Mouse (Mus musculus): ENCODE results near the gene Irgq. TPM values are rescaled to one million over a fixed set of nuclear protein-coding genes. Genes with fewer than 3 reads are reported as not detected.
A peak's percentile ranks its signal among the peaks of the same experiment; 100 is the strongest.

Gene Irgq
- total and polyA plus RNA-seq, 3 experiments = 21.2 to 23.7 (median 23.5) TPM

DNA sequence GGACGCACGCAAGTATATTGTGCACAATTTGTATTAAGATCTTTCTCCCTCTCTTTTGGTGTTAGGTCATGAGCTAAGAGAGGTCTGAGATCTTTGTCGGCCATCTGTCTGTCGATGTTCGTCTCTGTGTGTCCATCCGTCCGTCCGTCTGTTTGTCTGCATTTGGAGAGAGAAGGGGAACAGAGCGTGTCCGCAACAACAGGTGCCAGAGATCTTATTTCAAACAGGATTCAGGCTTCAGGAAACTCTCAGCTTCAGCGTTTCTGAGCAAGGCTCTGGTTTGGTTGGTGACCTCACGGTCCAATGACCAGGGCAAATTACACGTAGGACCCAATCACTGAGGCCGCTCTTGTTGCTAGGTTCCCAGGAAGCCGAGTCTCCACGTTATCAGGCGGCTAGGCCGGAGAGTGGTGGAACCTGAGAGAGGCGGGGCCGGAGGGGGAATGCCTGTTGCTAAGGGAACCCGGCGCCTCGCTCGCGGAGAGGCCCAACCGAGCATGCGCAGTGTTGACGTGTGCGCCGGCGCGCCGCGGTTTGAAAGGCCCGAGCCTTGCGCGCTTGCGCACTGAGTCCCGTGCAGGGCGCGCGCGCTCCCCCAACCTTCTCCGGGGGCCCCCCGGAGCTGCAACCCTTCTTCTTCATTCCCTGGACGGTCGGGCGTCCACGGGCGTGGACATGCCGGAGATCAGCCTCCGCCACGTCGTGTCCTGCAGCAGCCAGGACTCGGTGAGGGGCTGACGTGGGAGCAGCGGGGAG is 16.3 kb downstream of the Irgq start:
- peak; percentile 100 for DNase-seq

DNA sequence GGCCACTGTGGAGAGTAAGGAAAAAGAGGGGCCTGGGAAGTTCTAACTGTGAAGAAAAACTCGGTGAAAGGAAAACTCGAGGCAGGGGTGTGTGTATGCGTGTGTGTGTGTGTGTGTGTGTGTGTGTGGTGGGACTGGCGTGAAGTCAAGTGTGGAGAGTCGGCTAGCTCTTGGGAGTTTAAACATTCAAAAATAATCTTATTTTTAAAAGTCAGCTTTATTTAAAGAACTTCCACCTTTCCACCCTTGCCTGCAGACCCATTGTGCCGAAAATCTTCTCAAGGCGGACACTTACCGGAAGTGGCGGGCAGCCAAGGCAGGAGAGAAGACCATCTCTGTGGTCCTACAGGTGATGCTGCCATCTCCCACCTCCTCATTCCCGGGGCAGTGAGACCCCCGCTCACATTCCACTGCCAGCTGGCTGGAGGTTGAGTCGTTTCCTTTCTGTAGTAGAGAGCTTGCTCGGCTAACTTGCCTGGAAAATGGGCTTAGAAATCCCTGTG is 17.1 kb downstream of the Irgq start:
- DNase-seq = no peak

DNA sequence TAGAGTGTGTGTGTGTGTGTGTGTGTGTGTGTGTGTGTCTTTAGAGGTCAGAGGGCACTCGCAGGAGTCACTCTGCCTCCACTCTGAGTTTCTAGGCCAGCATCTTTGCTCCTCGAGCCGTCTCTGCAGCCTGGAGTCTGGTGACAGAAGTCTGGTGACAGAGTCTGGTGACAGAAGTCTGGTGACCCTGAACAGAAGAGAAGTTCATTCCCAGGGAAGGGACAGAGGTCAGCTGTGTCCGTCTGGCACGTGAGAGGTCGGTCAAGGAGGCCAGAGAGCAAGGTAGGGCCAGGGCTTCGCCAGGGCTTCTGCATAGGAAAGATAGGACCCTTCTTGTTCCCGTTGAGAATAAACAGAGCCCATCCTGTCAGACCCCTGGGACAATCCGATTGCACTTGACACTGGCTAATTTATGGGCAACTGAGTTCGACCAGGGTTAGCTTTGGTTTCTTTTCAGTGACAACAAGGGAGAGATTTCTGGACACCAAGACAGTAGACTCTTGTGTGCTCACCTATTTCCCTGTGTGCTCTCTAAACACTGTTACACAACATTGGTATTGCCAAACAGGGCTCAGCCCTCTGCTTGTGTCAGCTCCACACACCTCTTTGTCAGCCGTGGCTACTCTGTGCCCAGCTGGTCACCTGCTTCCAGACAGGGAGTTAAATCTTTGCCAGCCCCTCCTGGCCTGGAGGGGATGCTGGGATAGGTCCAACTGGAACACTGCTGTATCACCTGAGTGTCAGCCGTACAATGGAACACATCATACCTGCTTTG is 21.7 kb downstream of the Irgq start:
- peak; percentile 25 for DNase-seq

DNA sequence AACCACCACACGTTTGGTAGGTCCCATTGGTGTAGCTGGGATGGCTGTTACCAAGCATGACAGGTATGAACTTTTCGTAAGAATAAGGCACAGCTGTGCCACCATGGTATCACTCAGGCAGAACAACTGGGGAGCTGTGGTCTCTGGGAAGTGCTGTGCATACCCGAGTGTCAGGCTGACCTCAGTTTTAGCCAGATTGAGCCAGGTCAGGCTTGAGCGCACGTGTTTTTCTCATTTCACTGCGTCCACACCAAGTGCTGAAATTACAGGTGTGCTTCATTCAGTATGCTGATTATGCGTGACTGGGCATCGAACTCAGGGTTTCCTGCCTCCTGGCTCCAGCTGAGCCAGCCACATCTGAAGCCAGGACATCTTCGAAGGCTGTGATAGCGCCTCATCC is 25.3 kb downstream of the Irgq start:
- no peak for DNase-seq

DNA sequence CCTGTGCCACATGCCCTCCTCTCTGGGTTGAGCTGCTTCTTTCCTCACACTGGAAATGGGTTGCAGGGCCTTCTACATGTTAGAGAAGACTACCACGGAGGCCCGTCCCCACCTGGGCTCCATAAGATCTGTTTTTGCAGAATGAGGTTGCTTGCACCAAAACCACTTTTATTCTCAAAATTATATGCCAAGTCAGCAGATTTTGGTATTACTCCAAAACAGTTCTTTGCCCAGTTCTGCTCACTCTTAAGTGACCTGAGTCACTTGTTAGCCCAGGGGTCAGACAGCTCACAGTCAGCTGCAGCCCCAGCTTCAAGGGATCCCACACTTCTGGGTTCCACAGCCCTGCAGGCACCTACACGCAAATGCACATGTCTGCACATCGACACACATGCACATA is 31.0 kb downstream of the Irgq start:
- DNase-seq = no peak

DNA sequence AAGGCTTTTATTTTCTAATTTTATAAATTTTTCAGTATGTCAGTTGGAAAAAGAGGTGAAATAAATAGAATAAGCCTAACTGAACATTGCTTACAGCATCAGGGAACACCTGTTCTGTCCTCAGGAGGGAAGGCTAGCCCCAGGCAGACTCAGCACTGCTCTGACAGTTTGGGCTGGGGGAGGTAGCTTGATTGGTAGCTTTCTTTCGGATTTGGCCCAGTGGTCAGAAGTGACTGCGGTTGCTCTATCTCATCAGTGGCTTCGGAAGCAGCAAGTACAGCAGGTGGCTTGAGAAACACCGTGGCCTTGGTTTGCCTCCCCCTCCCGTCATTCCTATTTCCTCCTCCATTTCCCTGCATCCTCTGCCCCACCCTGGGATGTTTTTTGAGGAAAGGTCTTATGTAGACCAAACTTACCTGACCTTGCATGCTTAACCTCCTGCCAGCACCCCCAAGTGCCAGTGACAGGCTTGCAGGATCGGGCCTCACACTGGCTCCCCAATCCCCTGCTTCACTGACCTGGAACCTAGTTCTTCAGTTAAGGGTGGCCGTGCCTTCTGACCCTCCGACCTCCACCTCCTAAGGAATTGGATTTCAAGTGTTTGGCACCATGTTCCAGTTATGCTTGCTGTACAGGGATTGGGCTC is 32.8 kb downstream of the Irgq start:
- no peak for DNase-seq

DNA sequence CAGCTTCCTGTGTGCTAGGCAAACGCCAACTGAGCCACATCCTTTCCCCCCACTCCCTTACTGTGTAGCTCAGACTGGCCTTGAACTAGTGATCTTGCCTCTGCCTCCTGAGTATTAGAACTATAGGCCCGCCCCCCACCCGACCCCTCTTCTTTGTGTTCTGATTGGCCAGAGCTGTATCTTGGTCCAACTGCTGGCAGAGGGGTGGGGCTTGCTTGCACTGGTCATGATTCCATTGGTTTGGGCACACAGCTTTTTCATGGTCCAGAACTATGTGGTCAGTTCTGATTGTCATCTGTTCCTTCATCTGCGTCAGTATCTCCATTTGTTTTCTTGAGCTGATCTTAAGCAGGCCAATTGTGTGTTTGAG is 33.3 kb downstream of the Irgq start:
- no peak for DNase-seq

GRCm38 (mm10) chr7:24564607-24565265 is 34.2 kb downstream of the Irgq start:
- DNase-seq = peak; percentile 66

DNA sequence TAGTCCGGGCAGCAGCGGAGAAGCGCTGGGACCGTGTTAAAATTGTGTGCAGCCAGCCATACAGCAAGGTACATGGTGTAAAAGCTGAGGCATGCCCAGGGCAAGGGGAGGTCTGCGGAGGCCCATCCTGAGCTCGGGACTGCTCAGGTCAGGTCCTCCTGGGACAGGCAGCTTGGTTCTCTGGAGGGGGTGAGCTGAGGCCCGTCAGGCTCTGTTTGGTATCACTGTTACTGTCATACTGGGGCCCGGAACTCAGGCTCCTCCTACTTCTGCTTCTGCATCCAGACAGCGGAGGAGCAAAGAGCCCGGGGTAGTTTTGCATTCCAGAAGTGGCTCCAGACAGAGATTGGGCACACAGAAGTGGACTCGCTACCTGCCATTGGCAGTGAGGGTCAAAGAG is 35.1 kb downstream of the Irgq start:
- DNase-seq = no peak

DNA sequence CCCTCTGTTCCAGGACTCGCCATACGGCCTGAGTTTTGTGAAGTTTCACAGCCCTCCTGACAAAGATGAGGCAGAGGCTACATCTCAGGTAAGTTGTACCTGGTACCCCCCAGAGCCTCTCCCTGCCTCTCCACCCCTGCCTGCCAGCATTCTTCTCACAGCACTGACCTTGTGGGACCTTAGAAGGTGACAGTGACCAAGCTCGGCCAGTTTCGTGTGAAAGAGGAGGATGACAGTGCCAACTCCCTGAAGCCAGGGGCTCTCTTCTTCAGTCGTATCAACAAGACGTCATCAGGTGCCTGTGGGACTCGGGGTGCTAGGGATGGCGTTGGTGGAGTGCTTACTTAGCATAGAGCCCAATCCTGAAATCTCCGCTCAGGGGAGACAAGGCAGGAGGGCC is 35.7 kb downstream of the Irgq start:
- DNase-seq = no peak

GRCm38 (mm10) chr7:24568512-24568911 is 38.0 kb downstream of the Irgq start:
- no peak for DNase-seq

DNA sequence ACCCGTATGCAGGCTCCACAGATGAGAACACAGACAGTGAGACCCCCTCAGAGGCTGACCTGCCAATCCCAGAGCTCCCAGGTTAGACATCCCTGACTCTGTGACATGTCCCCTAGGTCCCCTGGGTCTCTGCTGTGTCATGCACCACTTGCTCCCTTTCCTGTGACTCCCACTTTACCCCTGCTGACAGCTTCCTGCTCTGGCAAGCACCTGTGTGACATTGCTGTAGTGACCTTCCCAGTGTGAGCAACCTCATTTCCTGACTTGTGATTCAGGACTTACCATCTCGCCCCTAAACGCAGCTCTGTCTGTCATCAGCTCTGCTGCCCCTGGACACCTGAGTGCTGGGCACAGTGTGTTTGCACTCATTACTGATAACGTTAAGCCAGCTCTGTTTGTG is 40.6 kb downstream of the Irgq start:
- DNase-seq = no peak

DNA sequence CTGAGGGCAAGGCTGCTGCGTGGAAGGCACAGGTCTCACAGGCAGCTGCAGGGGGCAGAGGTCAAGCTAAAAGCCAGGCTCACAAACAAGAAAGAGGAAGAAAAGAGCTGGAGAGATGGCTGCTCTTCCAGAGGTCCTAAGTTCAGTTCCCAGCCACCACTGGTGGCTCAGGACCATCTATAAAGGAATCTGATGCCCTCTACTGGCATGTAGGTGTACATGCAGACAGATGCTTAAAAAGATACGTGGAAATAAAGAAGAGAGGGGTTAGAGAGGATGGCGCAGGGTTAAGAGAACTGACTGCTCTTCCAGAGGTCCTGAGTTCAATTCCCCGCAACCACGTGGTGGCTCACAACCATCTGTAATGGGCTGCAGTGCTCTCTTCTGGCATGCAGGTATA is 42.0 kb downstream of the Irgq start:
- DNase-seq = no peak

- peak; percentile 50 for DNase-seq
These were observed 43.8 kb downstream of the Irgq start for GRCm38 (mm10) chr7:24574224-24574796.

- DNase-seq = no peak
These were observed 47.3 kb downstream of the Irgq start for GRCm38 (mm10) chr7:24577811-24578210.

GRCm38 (mm10) chr7:24584876-24585275 is 54.4 kb downstream of the Irgq start:
- DNase-seq = peak; percentile 61

GRCm38 (mm10) chr7:24585995-24586394 is 55.5 kb downstream of the Irgq start:
- DNase-seq = no peak

DNA sequence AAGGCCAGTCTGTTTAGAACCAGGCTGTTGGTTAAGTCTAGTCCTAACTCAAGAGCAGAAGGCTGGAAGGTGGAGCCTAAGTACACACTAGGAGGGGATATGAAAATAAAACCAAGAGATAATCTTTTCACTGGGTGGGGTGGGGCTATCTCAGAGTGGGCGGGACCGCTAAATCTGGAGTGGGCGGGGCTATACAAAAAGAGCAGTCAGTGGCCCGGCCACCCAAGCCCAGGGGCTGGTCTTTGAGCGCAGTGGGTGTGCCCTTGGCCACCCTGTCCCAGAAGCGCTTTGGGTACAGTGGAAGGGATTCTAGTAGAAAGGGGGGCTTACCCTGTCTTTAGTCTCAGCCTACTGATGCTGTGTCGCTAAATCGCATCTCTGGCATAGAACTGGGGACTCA is 56.3 kb downstream of the Irgq start:
- no peak for DNase-seq

DNA sequence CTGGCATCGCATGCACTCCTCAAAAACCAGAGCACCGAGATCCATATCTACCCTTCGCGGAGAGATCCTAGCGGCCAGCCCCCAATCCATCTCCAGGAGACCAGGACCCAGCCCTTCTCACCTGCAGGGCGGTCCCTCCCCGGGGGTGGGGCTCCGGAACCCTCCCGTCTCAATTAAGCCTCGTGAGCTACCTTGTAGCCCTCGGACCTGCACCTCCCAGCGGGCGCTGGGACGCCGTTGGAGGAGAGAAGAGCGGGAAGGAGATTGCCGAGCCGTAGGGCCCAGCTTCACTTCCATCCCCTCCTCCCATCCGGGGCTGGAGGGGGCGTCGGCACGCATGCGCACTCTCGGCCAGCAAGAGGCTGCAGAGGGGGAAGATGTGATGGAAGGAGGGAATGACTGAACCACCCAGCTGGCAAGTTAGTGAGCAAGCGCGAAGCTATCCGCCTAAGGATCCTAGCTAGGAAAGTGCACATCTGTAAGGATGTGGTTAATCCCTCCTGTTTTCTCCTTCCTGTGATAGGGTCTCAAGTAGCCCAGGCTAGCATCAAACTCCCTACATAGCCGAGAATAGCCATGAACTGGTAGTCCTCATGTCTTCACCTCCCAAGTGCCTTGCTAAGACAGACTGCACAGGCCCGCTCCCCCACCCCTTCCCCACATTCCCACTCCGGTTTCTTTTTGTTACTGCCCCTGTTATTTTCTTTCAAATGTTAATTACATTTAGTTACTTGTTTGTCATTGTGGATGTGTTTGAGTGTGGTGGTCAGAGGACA is 57.0 kb downstream of the Irgq start, which contains the start of the genes Ethe1 and Zfp575:
TSS of gene Ethe1 (plus strand) at position 214 of the 776 bp plus-strand sequence.
TSS of gene Zfp575 (minus strand) at position 312 of the 776 bp plus-strand sequence.
- no peak for DNase-seq

Data from adrenal gland, adult 2 months (tissue).